Mouse (Mus musculus) lung, postnatal 0 days (tissue): ENCODE measurements around the gene 9930111J21Rik2.

Experiments used
- CTCF ChIP-seq: IDR thresholded peaks from 2 replicates; pipeline ENCODE4 v1.5.1; 2016; ENCODE audit warnings: antibody characterized with exemption, mild to moderate bottlenecking
- EP300 ChIP-seq: IDR thresholded peaks from 2 replicates; pipeline ENCODE4 v1.6.1; 2016; ENCODE audit warnings: antibody characterized with exemption, mild to moderate bottlenecking, control low read depth

DNA sequence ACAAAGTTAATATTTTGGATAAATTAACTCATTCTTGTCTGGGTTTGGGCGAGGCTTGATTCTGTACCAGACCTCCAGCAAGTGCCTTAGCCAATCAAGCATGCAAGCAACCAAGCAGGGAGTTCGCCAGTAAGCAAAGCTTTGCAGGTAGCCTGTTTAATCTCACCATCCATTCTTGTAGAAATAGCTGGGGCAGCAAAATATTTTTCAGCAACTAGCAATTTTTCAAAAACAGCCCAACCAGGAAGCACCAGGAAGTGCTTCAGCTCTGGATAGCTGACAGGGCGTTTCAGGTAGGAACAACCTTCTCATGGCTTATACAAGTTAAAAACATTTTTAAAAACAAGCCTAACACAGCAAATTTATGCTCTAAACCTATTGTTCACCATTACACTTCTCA, 30.8 kb upstream of the 9930111J21Rik2 start:
- no peak for TF ChIP-seq CTCF
- TF ChIP-seq EP300: no peak
